Mouse (Mus musculus) heart, postnatal 10 days (tissue): ENCODE data around the gene Lce1h. TPM values are rescaled to one million over a fixed set of nuclear protein-coding genes. Genes with fewer than 3 reads are reported as not detected.

Experiments
- DNase-seq, 2 experiments: peaks; one replicate each; pipeline ENCODE4 v3.0.0; 2021
- intact Hi-C: fragments of 180-260 bp; cut with DNase I; formaldehyde crosslinking; loops from one replicate; pipeline ENCODE4 v1.15.1; 2025
- total RNA-seq, 2 experiments: library from RNA; stranded (reverse); gene quantifications; 2 replicates each; pipeline ENCODE4 v1.2.3; 2021

Gene Lce1h
- total RNA-seq: not detected

DNA sequence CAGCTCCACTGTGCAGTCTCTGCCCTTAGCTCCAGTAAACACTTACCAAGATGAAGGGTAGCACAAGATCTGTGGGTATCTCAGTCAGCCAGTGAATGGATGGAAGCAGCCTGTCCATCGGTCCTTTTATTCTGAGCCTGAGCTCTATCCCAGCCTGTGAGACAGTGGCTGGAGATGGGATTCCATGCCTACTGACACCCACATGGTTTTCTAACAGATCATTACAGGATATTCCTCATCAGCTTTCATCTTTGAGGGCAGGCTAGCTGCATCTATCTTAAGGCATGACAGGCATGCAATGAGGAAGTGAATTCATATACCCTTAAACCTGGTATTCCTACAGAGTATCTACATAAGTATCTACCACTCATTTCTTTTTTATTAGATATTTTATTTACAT is at the start of gene Lce1h:
Gene Lce1h, minus strand, starts transcription at position 101 of the 400 bp plus-strand sequence.
- intact Hi-C loops: no loop called here
- DNase-seq: no peak

DNA sequence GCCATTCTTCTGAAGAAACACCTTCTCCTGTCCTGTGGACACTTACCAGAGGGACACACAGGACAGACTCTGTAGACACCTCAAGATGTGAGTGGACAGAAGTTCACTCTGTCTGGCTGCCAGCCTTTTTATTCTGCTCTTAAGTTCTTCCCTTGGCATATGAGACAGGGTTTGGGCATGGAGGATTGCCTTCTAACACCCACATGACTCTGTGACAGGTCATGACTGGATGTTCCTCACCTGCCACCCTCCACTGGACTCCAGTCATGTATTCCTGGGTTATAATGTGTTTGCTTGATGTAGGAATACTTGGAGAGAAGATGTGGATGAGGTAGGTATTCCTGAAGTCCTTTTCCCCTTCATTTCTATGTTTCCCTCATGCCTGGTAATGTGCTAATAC is 42.9 kb upstream of the Lce1h start, which contains the start of gene Lce1k:
Gene Lce1k, minus strand, starts transcription at position 101 of the 400 bp plus-strand sequence.
- intact Hi-C loops: no loop called here
- no peak for DNase-seq

DNA sequence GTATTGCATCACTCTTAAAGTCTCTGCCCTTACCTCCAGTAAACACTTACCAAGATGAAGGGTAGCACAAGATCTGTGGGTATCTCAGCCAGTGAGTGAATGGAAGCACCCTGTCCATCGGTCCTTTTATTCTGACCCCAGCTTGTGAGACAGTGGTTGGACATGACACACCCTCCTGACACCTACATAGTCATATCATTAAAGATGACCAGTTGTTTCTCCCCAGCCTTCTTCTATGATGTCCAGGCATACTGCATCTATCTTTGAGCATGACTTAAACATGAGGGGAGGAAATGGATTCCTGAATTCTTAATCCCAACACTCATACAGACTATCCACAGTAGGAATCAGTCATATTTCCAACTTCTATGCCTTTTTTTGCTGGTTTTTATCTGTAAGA is 25.5 kb upstream of the Lce1h start, which contains the start of gene Lce1j:
Gene Lce1j, minus strand, starts transcription at position 101 of the 400 bp plus-strand sequence.
- no peak for DNase-seq
- intact Hi-C loops: no loop called here

DNA sequence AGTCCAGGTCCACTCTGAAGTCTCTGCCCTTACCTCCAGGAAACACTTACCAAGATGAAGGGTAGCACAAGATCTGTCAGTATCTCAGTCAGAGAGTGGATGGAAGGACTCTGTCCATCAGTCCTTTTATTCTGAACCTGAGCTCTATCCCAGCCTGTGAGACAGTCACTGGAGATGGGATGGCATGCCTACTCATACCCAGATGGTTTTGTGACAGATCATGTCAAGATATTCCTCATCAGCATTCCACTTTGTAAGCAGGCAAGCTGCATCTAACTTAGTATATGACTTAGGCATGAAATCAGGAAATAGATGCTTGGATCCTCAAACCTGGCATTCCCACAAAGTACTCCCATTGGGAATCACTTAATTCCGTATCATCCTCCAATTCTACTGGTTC is 13.9 kb upstream of the Lce1h start, which contains the start of gene Lce1i:
Gene Lce1i, minus strand, starts transcription at position 101 of the 400 bp plus-strand sequence.
- DNase-seq: no peak
- intact Hi-C loops: no loop called here

DNA sequence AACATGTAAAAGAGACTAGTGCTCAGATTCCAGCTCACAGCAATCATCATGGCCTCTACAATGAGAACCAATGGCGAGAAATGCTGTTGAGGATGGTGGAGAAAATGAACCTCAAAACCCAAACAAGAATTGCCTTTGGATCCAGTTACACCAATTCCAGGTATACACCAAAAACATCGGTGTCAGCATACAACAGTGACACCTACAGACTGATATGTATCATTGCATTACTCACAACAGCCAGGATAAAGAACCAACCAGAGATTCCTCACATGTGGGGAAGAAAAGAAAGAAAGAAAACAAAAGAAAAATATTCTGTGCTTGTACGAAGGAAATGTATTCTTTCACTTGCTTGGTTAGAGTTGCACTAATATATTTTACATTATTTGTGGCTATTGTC is 6.7 kb upstream of the Lce1h start:
- intact Hi-C loops: loop anchor here (2.0 kb wide), 1 partner anchor 621 kb away; no protein-coding TSS in a partner anchor
- DNase-seq: no peak

DNA sequence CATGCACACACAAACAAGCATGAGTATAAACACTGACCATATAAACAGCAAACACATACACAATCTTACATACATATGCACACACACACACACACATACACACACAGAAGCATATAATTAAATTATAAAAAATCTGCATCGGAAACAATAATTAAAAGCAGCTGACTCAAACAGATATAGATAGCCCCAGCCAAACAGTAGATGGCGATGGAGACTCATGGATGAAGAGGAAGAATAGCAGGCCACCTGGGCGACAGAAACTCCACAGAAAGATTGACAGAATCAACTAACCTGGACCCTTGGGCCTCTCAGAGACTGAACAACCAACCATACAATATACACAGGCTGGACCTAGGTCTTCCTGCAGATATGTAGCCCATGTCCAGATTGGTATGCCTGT is 11.7 kb downstream of the Lce1h start:
- intact Hi-C loops: no loop called here

DNA sequence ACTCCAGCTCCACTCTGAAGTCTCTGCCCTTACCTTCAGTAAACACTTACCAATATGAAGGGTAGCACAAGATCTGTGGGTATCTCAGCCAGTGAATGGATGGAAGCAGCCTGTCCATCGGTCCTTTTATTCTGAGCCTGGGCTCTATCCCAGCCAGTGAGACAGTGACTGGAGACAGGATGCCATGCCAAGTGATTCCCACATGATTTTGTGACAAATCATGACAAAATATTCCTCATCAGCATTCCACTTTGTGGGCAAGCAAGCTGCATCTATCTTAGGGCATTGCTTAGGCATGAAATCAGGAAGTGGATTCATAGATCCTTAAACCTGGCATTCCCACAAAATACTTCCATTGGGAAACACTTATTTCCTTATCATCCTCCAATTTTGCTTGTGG is 12.6 kb downstream of the Lce1h start, which contains the start of gene Lce1g:
Gene Lce1g, minus strand, starts transcription at position 101 of the 400 bp plus-strand sequence.
- no peak for DNase-seq
- intact Hi-C loops: no loop called here

More for the DNA sequence above, 11.7 kb downstream of the Lce1h start:
- DNase-seq: no peak

DNA sequence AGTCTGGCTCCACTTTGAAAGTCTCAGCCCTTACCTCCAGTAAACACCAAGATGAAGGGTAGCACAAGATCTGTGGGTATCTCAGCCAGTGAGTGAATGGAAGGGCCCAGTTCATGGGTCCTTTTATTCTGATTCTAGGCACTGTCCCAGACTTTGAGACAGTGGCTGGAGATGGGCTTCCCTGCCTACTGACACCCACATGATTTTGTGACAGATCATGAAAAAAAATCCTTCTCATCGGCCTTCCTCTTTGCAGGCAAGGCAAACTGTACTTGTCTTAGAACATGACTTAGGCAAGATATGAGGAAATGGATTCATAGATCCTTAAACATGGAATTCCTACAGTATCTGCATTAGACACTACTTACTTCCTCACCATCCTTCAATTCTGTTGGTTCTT is 25.9 kb downstream of the Lce1h start, which contains the start of gene Gm38119:
Gene Gm38119, minus strand, starts transcription at position 101 of the 400 bp plus-strand sequence.
- no peak for DNase-seq
- intact Hi-C loops: no loop called here

DNA sequence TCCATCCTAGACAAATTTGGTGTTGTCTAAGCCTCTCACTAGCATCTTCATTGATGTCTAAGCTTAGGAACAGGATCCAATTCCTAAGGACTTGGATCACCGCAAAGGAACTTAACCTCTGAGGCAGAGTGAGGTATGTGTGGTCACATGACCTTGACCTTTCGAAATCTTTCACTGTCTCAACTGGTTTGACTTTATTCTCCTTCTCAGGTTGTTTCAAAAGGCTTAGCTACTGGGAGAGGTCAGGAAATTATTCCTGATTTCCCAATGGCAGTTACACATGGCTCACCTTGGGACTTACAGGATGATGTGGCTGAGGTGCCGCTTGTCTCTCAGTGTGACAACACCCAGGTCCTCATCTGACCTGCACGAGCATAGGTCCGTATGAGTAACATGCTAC is 42.2 kb downstream of the Lce1h start:
- no peak for DNase-seq
- intact Hi-C loops: no loop called here

DNA sequence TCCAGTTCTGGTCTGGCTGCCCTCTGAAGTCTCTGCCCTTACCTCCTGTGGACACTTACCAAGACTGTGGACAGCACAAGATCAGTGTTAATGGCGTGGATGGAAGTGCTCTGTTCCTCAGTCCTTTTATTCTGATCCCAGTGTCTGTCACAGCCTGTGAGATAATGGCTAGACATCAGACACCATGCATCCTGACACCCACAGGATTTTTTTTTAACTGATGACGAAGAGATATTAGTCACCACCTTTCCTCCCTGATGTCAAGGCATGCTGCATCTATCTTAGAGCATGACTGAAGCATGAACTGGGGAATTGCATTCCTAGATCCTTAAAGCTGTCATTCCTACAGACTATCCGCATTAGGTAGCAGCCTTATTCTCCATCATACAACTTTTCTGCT is 44.6 kb downstream of the Lce1h start, which contains the start of gene Lce1f:
Gene Lce1f, minus strand, starts transcription at position 101 of the 400 bp plus-strand sequence.
- DNase-seq: no peak
- intact Hi-C loops: no loop called here

DNA sequence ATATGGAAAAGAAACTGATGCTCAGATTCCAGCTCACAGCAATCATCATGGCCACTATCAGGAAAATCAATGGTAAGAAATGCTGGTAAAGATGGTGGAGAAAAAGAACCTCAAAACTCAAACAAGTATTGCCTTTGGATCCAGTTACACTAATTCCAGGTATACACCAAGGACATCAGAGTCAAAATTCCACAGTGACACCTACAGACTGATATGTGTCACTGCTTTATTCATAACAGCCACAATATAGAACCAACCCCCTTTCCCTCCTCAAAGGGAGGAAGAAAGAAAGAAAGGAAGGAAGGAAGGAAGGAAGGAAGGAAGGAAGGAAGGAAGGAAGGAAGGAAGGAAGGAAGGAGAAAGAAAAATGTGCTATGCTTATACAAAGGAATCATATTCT is 49.7 kb downstream of the Lce1h start:
- no peak for DNase-seq
- intact Hi-C loops: no loop called here

Other genes starting within 250 kb of the Lce1h start
- not detected for gene 2310046K23Rik, start 230.6 kb downstream of the Lce1h start, total RNA-seq
- gene Ivl, start 191.3 kb downstream of the Lce1h start, total RNA-seq: not detected
- gene Smcp, start 176.1 kb downstream of the Lce1h start, total RNA-seq: not detected
- gene 2210017I01Rik, start 157.6 kb downstream of the Lce1h start, total RNA-seq: not detected
- gene Lce6a, start 143.4 kb downstream of the Lce1h start, total RNA-seq: not detected
- not detected for gene Lce1a1, start 116.8 kb downstream of the Lce1h start, total RNA-seq
- not detected for gene Lce1b, start 108.1 kb downstream of the Lce1h start, total RNA-seq
- gene Lce1a2, start 94.8 kb downstream of the Lce1h start, total RNA-seq: not detected
- not detected for gene Lce1c, start 85.8 kb downstream of the Lce1h start, total RNA-seq
- gene Lce1d, start 77.9 kb downstream of the Lce1h start, total RNA-seq: not detected
- not detected for gene Lce1e, start 56.0 kb downstream of the Lce1h start, total RNA-seq
- not detected for gene Lce1f, start 44.7 kb downstream of the Lce1h start, total RNA-seq
- gene Gm38119, start 26.0 kb downstream of the Lce1h start, total RNA-seq: not detected
- not detected for gene Lce1g, start 12.7 kb downstream of the Lce1h start, total RNA-seq
- not detected for gene Lce1i, start 13.8 kb upstream of the Lce1h start, total RNA-seq
- gene Lce1j, start 25.4 kb upstream of the Lce1h start, total RNA-seq: not detected
- not detected for gene Lce1k, start 42.8 kb upstream of the Lce1h start, total RNA-seq
- not detected for gene Kprp, start 62.2 kb upstream of the Lce1h start, total RNA-seq
- gene Lce1l, start 86.2 kb upstream of the Lce1h start, total RNA-seq: not detected
- not detected for gene 2310050C09Rik, start 105.2 kb upstream of the Lce1h start, total RNA-seq
- gene Lce3a, start 161.2 kb upstream of the Lce1h start, total RNA-seq: not detected
- gene Lce3b, start 167.9 kb upstream of the Lce1h start, total RNA-seq: not detected
- not detected for gene Lce3c, start 179.4 kb upstream of the Lce1h start, total RNA-seq
- not detected for gene Lce3d, start 192.3 kb upstream of the Lce1h start, total RNA-seq
- not detected for gene Lce3e, start 202.0 kb upstream of the Lce1h start, total RNA-seq
- gene Lce3f, start 227.2 kb upstream of the Lce1h start, total RNA-seq: not detected